Mouse (Mus musculus) stomach, embryonic 14.5 days (tissue): Measurements from ENCODE around the gene S100b. TPM values are rescaled to one million over a fixed set of nuclear protein-coding genes. Genes with fewer than 3 reads are reported as not detected.

Experiments used
- ATAC-seq: fragments of 200-750 bp; cut with Nextera tagmentation; 2 replicates; pipeline ENCODE4 v1.8.0; 2017; ENCODE audit warnings: low read depth, moderate TSS enrichment; ENCODE audit not compliant: insufficient number of reproducible peaks, insufficient read depth, low FRiP score
- H3K27ac ChIP-seq: fragments of 300-500 bp; sonication (generic); 2 replicates; pipeline ENCODE4 v1.5.1; 2014; ENCODE audit warnings: mild to moderate bottlenecking, low read length, moderate library complexity, mixed read lengths
- H3K27me3 ChIP-seq: fragments of 300-500 bp; sonication (generic); 2 replicates; pipeline ENCODE4 v1.6.1; 2014; ENCODE audit warnings: low read length, control low read depth, mixed read lengths; ENCODE audit not compliant: control insufficient read depth, insufficient read depth
- H3K36me3 ChIP-seq: fragments of 300-500 bp; sonication (generic); 2 replicates; pipeline ENCODE4 v1.6.1; 2014; ENCODE audit warnings: mild to moderate bottlenecking, control low read depth, low read length, moderate library complexity, mixed read lengths; ENCODE audit not compliant: control insufficient read depth, insufficient read depth
- H3K4me1 ChIP-seq: fragments of 300-500 bp; sonication (generic); 2 replicates; pipeline ENCODE4 v1.6.1; 2014; ENCODE audit warnings: low read length, control low read depth, mixed read lengths; ENCODE audit not compliant: control insufficient read depth, insufficient read depth
- H3K4me2 ChIP-seq: fragments of 300-500 bp; sonication (generic); replicated peaks from 2 replicates; pipeline ENCODE4 v1.6.1; 2014; ENCODE audit warnings: low read depth, low read length, control low read depth
- H3K4me3 ChIP-seq: fragments of 300-500 bp; sonication (generic); 2 replicates; pipeline ENCODE4 v1.5.1; 2014; ENCODE audit warnings: low read depth, low read length, control low read depth
- H3K9ac ChIP-seq: fragments of 300-500 bp; sonication (generic); replicated peaks from 2 replicates; pipeline ENCODE4 v1.6.1; 2014; ENCODE audit warnings: low read depth, mild to moderate bottlenecking, control low read depth, low read length, moderate library complexity, mixed read lengths
- H3K9me3 ChIP-seq: fragments of 300-500 bp; sonication (generic); 2 replicates; pipeline ENCODE4 v1.6.1; 2016; ENCODE audit warnings: low read depth, low read length, control low read depth; ENCODE audit not compliant: control insufficient read depth
- WGBS: fragments of 180-500 bp; shearing (Covaris S2); extraction: QIAGEN DNeasy Blood & Tissue Kit; methylation state at CpG from one replicate; pipeline ENCODE4 v1.1.7; 2014; 5-methylcytosine and 5-hydroxymethylcytosine counted together
- polyA plus RNA-seq: library from polyadenylated mRNA; unstranded; fragments of >200 nt; fragmentation: Nextera tagmentation; extraction: Ambion mirVana; gene quantifications from 2 replicates; pipeline ENCODE4 v1.2.1, GENCODE M21; 2014

Gene S100b
- polyA plus RNA-seq, 1 experiment from 2014 or later: 1.6 TPM

DNA sequence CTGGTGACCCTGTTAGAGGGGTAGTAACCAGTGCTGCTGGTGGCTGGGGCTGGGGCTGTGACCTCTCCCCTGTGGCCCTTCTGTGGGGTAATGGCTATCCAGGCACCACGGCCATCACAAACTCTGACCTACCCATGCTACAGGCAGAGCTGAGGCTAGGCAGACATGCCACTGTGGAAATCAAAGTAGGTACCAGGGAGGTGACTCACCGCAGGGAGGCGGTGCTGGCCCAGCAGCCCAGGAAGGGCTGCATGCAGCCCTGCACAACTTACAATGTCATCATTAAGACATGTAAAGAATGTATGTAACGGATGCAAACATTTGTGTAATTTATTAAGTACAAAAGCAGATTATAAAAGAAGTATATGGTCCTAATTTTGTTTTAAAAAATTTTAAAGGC, 8.8 kb downstream of the S100b start:
- Histone ChIP-seq H3K27me3 (no peaks in the 10 kb centered on the region), H3K27ac (0 out of 2 replicates have a peak overlapping the region, but pooled peaks have one; percentile 15), H3K4me3 (no peak overlapping the region), H3K4me2 (no peak overlapping the region), H3K4me1 (no peaks in the 10 kb centered on the region), H3K36me3 (peaks cover 3% of the 10 kb centered on the region), H3K9ac (no peak overlapping the region), H3K9me3 (no peaks in the 10 kb centered on the region)
- WGBS: 70% methylated on average over 4 of the region's 4 CpGs
- ATAC-seq: no peak

DNA sequence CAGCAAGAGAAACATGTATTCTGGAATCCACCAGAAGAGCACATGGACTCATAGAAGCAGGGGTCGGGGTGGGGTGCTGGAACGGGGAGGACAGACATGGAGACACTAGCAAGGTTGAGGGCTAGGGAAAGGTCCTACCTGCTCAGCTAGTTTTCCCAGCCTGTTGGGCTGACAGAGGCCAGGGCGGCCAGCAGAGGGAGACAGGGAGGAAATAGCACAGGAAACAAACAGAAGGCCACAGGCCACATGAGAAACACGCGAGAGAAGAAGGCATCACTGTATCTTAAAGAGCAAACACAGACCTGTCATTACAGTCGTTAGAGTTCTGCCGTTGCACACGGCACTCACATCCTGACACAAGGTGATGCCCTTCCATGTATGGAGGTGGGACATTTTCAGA, 17.6 kb downstream of the S100b start:
- Histone ChIP-seq H3K27ac (no peak overlapping the region), H3K4me2 (no peak overlapping the region), H3K4me1 (no peaks in the 10 kb centered on the region), H3K9ac (no peak overlapping the region), H3K36me3 (peaks cover 57% of the 10 kb centered on the region), H3K4me3 (no peak overlapping the region), H3K27me3 (no peaks in the 10 kb centered on the region), H3K9me3 (no peaks in the 10 kb centered on the region)
- 43% methylated on average over 8 of the region's 8 CpGs for WGBS
- no peak for ATAC-seq

- Histone ChIP-seq H3K9me3 (no peaks in the 10 kb centered on the region), H3K4me1 (no peaks in the 10 kb centered on the region), H3K27me3 (no peaks in the 10 kb centered on the region), H3K4me2 (no peak overlapping the region), H3K36me3 (peaks cover 54% of the 10 kb centered on the region), H3K27ac (no peak overlapping the region), H3K4me3 (no peak overlapping the region), H3K9ac (no peak overlapping the region)
- ATAC-seq: no peak
- WGBS: 81% methylated on average over 10 of the region's 10 CpGs
These were observed 21.6 kb downstream of the S100b start for GRCm38 (mm10) chr10:76275256-76275655.

- Histone ChIP-seq H3K4me1 (no peaks in the 10 kb centered on the region), H3K9me3 (no peaks in the 10 kb centered on the region), H3K4me3 (no peak overlapping the region), H3K9ac (no peak overlapping the region), H3K27ac (no peak overlapping the region), H3K4me2 (no peak overlapping the region), H3K27me3 (no peaks in the 10 kb centered on the region), H3K36me3 (peaks cover 53% of the 10 kb centered on the region)
- no peak for ATAC-seq
- WGBS: 75% methylated on average over 5 of the region's 5 CpGs
These were observed 25.0 kb downstream of the S100b start for GRCm38 (mm10) chr10:76278541-76279097.

- H3K4me3 ChIP-seq: no peak overlapping the region
- ATAC-seq: no peak
- H3K4me2 ChIP-seq: no peak overlapping the region
- H3K36me3 ChIP-seq: peaks cover 52% of the 10 kb centered on the region
- WGBS: 65% methylated on average over 11 of the region's 11 CpGs
- H3K27ac ChIP-seq: no peak overlapping the region
- H3K27me3 ChIP-seq: no peaks in the 10 kb centered on the region
- no peaks in the 10 kb centered on the region for H3K4me1 ChIP-seq
- H3K9me3 ChIP-seq: no peaks in the 10 kb centered on the region
- H3K9ac ChIP-seq: no peak overlapping the region
These were observed 34.8 kb downstream of the S100b start for GRCm38 (mm10) chr10:76288268-76288993.

DNA sequence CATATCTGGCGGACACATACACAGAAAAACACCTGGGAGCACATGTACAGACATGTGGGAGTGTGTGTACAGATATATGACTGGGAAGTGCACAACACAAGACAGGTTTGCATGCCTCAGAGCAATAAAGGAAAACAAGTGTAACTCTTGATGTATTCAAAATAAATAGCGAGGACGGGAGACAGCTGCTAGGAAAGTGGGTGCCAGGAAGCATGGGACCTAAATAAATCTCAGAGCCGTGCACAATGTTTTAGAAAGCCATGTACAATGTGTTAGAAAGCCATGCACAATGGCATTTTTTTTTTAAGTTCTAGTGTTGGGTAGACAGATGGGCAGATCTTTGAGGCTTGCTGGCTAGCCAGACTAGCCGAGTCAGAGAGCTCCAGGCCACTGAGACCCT, 35.4 kb downstream of the S100b start:
- no peaks in the 10 kb centered on the region for H3K9me3 ChIP-seq
- no peak overlapping the region for H3K4me3 ChIP-seq
- H3K36me3 ChIP-seq: peaks cover 57% of the 10 kb centered on the region
- no peak overlapping the region for H3K4me2 ChIP-seq
- H3K4me1 ChIP-seq: no peaks in the 10 kb centered on the region
- no peak overlapping the region for H3K27ac ChIP-seq
- H3K9ac ChIP-seq: no peak overlapping the region
- ATAC-seq: no peak
- WGBS: 78% methylated on average over 5 of the region's 5 CpGs
- H3K27me3 ChIP-seq: no peaks in the 10 kb centered on the region

DNA sequence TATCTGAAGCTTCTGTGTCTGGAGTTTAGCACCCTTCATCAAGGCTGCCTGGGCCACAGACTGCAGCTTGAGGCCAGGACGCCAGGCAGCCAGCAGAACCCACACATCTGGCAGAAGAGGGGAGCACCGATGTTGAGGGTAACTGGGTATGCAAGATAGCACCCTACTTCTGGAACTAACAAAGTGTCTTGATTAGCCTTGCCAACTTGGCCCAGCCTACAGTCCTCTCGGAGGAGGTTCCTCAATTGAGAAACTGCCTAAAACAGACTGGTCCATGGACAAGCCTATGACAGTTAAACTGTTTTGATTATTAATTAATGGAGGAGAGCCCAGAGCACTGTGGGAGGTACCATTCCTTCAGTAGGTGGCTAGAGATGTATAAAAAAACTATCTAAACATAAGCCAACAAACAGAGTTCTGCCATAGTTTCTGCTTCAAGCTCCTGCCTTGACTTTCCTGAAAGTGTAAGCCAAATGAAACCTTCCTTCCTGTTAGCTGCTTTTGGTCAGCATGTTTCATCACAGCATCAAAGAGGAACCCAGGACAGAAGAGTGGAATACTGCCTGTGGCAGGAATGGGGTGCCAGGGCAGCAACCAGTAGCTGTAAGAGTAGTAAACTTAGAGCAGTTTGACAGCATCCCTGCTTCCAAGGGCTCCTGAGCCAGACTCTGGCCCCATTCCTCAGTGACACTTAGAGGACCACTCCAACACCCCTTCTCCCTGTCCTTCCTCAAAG, 36.5 kb downstream of the S100b start:
- Histone ChIP-seq H3K27me3 (no peaks in the 10 kb centered on the region), H3K4me3 (no peak overlapping the region), H3K36me3 (peaks cover 63% of the 10 kb centered on the region), H3K4me2 (no peak overlapping the region), H3K27ac (no peak overlapping the region), H3K9ac (no peak overlapping the region), H3K9me3 (no peaks in the 10 kb centered on the region), H3K4me1 (no peaks in the 10 kb centered on the region)
- 82% methylated on average over 3 of the region's 3 CpGs for whole genome bisulfite sequencing
- no peak for ATAC-seq

GRCm38 (mm10) chr10:76293222-76293621, 39.6 kb downstream of the S100b start:
- peaks cover 60% of the 10 kb centered on the region for H3K36me3 ChIP-seq

More at GRCm38 (mm10) chr10:76293222-76293621, 39.6 kb downstream of the S100b start:
- 95% methylated on average over 4 of the region's 4 CpGs for WGBS
- no peak overlapping the region for H3K4me3 ChIP-seq
- no peak overlapping the region for H3K4me2 ChIP-seq
- H3K4me1 ChIP-seq: no peaks in the 10 kb centered on the region
- H3K27ac ChIP-seq: no peak overlapping the region
- H3K9ac ChIP-seq: no peak overlapping the region
- no peaks in the 10 kb centered on the region for H3K9me3 ChIP-seq
- no peak for ATAC-seq
- H3K27me3 ChIP-seq: no peaks in the 10 kb centered on the region
